Mouse (Mus musculus) adrenal gland (tissue): ENCODE results near the gene Eif6.
"Not testable (repeated sequence)": the region's sequence is repeated elsewhere in the genome, so short reads cannot be mapped to it uniquely, and the experiment has no call there.

Experiments
- intact Hi-C: fragments of 180-260 bp; cut with DNase I; formaldehyde crosslinking; loops from one replicate; pipeline ENCODE4 v1.15.1; 2025
- long read RNA-seq, 2 experiments: library from polyadenylated mRNA; unstranded; transcript quantifications; one replicate each; pipeline ENCODE4 v2.0.0; 2020; ENCODE audit warnings: borderline replicate concordance in 1 of 2; ENCODE audit not compliant: insufficient replicate concordance in 1 of 2

The Eif6 gene
- long read RNA-seq, experiment 1, transcript Eif6-201 (6 exons, 1,500 nt) = major isoform, 217 of 229 reads
- long read RNA-seq, experiment 1, partial matches to known transcripts = 4 of 229 reads
- long read RNA-seq, experiment 1, other reads (novel, unspliced or antisense) = 7 of 229 reads
- long read RNA-seq, experiment 2, transcript Eif6-201 (6 exons, 1,500 nt) = major isoform, 245 of 256 reads
- long read RNA-seq, experiment 2, partial matches to known transcripts = 5 of 256 reads
- long read RNA-seq, experiment 2, other reads (novel, unspliced or antisense) = 6 of 256 reads

- intact Hi-C loops = no loop called here
Measured at GRCm38 (mm10) chr2:155826630-155827424, at the start of gene Eif6. Eif6 (minus strand) TSS chr2:155826925.

GRCm38 (mm10) chr2:155873636-155874035 lies 46.9 kb upstream of the Eif6 start:
- intact Hi-C loops = no loop called here

DNA sequence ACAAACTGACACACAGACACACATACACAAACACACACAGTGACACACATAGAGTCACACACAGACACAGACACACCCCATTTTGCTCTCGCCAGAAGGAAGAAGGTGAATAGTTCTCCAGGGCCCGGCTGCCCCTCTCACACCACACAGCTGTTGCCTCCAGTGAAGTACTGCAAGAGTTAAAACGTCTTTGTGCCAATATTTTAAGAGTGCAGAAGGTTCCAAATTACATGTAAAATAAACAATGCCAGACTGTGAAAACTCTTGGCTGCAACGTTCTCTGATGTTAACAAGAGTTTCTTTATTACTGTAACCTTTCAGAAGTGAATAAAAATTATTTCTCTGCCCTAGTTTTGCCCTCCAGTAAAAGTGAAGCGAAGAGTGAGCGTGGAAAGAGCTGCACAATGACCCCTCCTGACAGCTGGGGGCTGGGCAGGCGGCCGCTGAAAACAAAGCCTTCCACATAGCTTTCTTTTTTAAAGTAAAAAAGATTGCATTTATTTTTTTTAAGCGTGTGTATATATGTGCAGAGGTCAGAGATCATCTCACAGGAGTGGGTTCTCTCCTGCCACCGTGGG lies 46.3 kb upstream of the Eif6 start:
- intact Hi-C loops = no loop called here

DNA sequence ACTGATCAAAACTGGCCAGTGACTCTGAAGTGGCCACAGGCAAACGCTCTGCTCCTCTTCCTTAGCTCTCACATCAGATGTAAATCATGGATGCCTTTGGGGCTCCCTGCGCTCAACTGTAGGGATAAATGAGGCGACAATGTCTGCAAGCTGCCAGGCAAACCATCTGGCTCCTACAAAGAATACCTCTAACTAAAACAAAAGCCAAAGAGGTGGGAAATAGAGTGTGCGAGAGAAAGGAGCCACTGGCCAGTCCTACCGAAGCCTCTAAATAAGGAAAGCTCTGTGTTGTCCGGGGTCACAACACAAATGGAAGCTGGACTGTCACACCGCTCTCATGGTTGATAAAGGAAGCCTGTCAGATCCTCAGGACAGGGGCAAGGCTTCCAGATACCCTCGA lies 45.8 kb upstream of the Eif6 start:
- intact Hi-C loops = no loop called here

DNA sequence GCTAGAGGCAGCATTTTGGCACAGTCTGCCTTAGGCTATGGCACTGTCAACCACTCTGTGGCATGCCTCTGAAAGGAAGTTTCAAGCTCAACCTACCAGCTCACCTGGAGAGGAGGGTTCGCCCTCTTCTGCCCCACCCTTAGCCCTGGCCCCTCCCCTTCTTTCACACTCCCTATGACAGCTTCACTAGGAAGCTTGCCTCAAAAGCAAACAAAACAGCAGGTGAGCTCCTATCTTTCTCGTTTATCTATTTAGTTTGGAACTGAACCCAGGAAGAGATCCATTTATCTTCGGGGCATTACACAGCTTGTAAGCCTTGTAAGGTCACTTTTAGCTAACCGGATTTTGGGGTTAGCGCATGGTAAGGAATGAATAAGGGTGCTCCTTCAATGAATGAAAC lies 43.0 kb upstream of the Eif6 start:
- intact Hi-C loops = no loop called here

- intact Hi-C loops = no loop called here
Measured at GRCm38 (mm10) chr2:155868320-155868719, 41.6 kb upstream of the Eif6 start.

GRCm38 (mm10) chr2:155863301-155863867 lies 36.7 kb upstream of the Eif6 start:
- intact Hi-C loops = no loop called here

DNA sequence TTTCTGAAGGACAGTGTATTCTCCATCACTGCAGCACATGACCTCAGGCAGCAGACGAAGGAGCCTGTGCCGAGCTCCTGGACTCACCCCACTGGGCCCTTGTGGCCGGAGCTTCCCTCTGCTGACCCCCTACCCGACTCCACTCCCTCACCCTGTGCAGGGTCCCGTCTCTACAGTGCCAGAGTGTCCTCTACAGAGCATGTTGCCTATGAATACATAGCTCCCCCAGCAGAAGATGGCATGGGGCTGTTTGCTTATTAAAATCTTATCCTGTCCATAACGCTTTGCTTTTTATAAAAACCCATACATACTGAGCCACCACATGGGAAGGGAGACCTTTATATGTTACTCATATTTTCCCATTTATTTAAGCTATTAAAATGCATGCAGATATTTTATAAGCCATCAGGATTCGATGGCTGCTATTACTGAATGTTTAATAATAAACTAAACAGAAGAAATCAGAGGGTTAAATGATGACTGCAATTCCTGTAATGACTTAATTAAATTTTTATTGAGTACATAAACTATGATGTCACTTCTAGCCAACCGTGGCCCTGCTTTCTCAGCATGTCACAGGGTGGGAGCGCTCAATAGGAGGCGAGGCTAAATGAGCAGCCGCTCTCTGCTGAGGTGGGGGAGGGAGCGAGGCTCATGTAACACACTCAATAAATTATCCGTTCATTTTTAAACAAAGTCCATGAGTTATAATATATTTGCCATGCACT lies 36.0 kb upstream of the Eif6 start:
- intact Hi-C loops = no loop called here

- intact Hi-C loops = no loop called here
Measured at GRCm38 (mm10) chr2:155861581-155861980, 34.9 kb upstream of the Eif6 start.

GRCm38 (mm10) chr2:155860102-155860501 lies 33.4 kb upstream of the Eif6 start:
- intact Hi-C loops = no loop called here

- intact Hi-C loops = no loop called here
Measured at GRCm38 (mm10) chr2:155852536-155852935, 25.8 kb upstream of the Eif6 start.

- intact Hi-C loops = no loop called here
Measured at GRCm38 (mm10) chr2:155850120-155850519, 23.4 kb upstream of the Eif6 start.

- intact Hi-C loops = loop anchor here (2.0 to 10.0 kb wide), 2 partner anchors 95 to 285 kb away; partner anchors contain the start of gene Gdf5
Measured at GRCm38 (mm10) chr2:155849464-155849863, 22.7 kb upstream of the Eif6 start.

DNA sequence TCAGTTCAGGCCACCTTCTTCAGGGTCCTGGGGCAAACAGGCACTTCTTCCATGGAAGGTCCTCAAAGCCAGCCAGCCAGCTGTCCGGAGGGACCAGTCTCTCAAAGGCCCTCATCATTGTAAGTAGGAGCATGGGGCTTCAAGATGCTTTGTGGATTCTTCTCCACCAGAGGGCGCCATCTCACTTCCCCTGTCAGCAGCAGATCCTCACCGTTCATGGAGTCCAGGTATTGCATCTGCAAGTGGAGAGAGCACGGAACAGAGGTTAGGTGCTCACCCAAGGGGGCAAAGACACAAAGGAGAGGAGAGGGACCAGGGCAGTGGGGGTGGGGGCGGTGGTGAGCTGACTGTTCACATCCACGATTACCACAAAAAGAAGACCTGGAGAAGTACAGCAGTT lies 21.6 kb upstream of the Eif6 start:
- intact Hi-C loops = loop anchor here (2.0 to 10.0 kb wide), 2 partner anchors 97 to 287 kb away; partner anchors contain the start of gene Gdf5

DNA sequence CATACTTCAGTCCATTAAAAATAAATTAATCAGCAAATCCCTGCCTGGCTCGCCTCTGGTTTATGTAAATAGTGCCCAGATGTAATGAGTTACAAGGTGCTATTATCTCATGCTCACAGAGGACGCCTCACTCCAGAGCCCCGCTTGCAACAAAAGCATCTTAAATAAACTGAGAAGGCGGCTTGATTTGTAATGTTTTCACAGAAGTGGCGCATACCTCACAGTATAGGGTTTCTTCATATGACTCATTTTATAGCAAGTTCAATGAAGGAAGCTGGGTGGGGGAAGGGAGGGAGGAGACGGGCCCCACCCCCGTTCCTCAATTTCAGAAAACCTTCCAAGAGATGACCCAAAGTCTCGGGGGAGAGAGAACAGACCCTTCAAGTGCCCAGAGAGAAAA lies 20.2 kb upstream of the Eif6 start:
- intact Hi-C loops = loop anchor here (10.0 kb wide), 1 partner anchor 288 kb away; no protein-coding TSS in a partner anchor

DNA sequence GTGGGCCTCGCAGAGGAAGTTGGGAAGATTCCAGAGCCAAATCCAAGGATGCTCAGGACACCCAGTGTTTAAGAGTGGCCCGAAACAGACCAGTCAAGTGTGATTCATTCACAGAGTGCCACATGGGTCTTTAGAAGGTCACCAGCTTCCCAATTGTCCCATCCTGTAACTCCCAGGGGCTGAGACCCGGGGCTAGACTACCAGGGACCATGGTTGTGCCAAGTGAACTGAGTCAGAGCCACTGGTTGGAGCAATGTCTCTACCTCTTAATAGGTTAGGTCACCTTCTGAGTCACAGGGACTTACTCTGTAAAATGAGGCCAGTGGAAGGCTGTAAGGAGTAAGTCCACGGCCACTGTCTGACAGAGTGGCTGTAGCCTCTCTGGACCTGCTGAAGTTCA lies 12.2 kb upstream of the Eif6 start:
- intact Hi-C loops = no loop called here

DNA sequence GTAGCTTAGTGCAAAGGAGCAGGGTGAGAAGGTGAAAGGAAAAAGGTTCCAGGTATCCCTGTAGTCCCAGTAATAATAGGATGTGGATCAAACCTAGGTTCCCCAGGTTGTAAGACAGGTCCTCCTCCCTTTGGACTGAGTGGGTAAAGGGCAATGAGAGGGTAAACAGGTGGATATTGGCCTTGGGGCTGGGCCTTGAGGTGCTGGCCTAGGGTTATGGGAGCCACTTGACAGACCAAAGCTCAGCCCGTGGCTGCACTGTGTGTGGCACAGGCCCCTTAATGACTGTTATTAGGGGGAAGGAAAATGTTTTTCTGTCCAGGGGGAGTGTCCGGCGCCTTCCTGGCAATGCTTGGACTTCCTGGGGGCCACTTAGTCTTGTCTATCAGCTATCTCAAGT lies 11.2 kb upstream of the Eif6 start:
- intact Hi-C loops = no loop called here

GRCm38 (mm10) chr2:155834732-155835131 lies 8.0 kb upstream of the Eif6 start, which contains the start of gene Fam83c:
Fam83c (minus strand) TSS chr2:155834854.
- intact Hi-C loops = no loop called here

- intact Hi-C loops = not testable (repeated sequence)
Measured at GRCm38 (mm10) chr2:155832087-155832486, 5.4 kb upstream of the Eif6 start.

GRCm38 (mm10) chr2:155831302-155831701 lies 4.6 kb upstream of the Eif6 start:
- intact Hi-C loops = no loop called here

DNA sequence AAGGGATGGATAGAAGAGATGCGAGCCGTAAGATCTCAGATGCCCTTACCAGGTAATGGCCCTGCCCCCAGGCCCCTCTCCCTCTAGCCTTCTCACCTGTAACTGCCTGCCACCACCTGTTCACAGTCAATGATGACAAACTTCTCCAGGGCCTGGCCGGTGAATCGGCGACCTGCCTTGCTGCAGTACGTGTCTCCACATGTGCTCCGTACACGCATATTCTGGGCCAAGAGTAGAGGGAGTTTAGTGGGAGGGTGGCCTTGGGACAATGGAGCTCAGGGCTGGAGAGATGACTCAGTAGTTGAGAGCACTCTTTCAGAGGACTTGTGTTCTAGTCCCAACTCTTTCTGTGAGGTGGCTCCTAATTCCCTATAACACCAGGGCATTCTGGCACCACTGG lies 4.1 kb upstream of the Eif6 start:
- intact Hi-C loops = no loop called here
